Mouse (Mus musculus) stomach, embryonic 15.5 days (tissue): ENCODE measurements around the gene Art1. TPM values are rescaled to one million over a fixed set of nuclear protein-coding genes. Genes with fewer than 3 reads are reported as not detected.

ENCODE experiments used
- ATAC-seq: fragments of 200-750 bp; cut with Nextera tagmentation; 2 replicates; pipeline ENCODE4 v1.8.0; 2017; ENCODE audit warnings: low read depth, moderate number of reproducible peaks, moderate TSS enrichment; ENCODE audit not compliant: insufficient read depth, low FRiP score
- H3K27ac ChIP-seq: fragments of 300-500 bp; sonication (generic); 2 replicates; pipeline ENCODE4 v1.5.1; 2015; ENCODE audit warnings: mild to moderate bottlenecking, inconsistent platforms
- H3K27me3 ChIP-seq: fragments of 300-500 bp; sonication (generic); replicated peaks from 2 replicates; pipeline ENCODE4 v1.6.1; 2015; ENCODE audit warnings: inconsistent platforms
- H3K36me3 ChIP-seq: fragments of 300-500 bp; sonication (generic); 2 replicates; pipeline ENCODE4 v1.6.1; 2015; ENCODE audit warnings: inconsistent platforms
- H3K4me1 ChIP-seq: fragments of 300-500 bp; sonication (generic); 2 replicates; pipeline ENCODE4 v1.6.1; 2015; ENCODE audit warnings: inconsistent platforms
- H3K4me2 ChIP-seq: fragments of 300-500 bp; sonication (generic); 2 replicates; pipeline ENCODE4 v1.6.1; 2015; ENCODE audit warnings: mild to moderate bottlenecking, inconsistent platforms
- H3K4me3 ChIP-seq: fragments of 300-500 bp; sonication (generic); replicated peaks from 2 replicates; pipeline ENCODE4 v1.5.1; 2015; ENCODE audit warnings: inconsistent platforms
- H3K9ac ChIP-seq: fragments of 300-500 bp; sonication (generic); 2 replicates; pipeline ENCODE4 v1.6.1; 2015; ENCODE audit warnings: inconsistent platforms
- H3K9me3 ChIP-seq: fragments of 300-500 bp; sonication (generic); 2 replicates; pipeline ENCODE4 v1.6.1; 2016; ENCODE audit warnings: inconsistent platforms
- WGBS: fragments of 180-500 bp; shearing (Covaris S2); methylation state at CpG from one replicate; pipeline ENCODE4 v1.1.7; 2015; 5-methylcytosine and 5-hydroxymethylcytosine counted together
- polyA plus RNA-seq: library from polyadenylated mRNA; unstranded; fragments of >200 nt; fragmentation: Nextera tagmentation; extraction: Ambion mirVana; gene quantifications from 2 replicates; pipeline ENCODE4 v1.2.1, GENCODE M21; 2015

The Art1 gene
- polyA plus RNA-seq, result 0.48 and 1.2 TPM in 2 replicates

DNA sequence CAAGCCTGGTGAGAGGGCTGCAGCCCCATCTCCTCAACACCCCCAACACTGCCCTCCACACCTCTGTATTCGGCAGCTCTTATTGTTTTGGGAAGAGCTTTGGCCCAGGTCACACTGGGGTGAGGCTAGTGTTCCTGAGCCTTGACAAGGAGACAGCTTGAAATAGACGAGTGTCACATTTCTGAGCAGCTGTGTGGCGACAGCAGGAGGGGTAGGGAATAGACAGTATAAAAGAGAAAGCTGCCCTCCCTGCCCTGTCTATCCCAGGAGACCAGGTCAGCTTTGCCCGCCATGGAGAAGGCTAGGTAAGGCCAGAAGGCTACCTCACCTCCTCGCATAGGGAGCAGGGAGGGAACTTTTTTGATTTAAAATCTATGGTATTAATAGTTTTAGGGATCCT is at the start of gene Art1:
Gene Art1 (plus strand): TSS at position 257 of the 400 bp plus-strand sequence.
- no peak within 1 kb of the TSS for H3K4me2 ChIP-seq

GRCm38 (mm10) chr7:102061353-102061752 is 40.2 kb upstream of the Art1 start:
- Histone ChIP-seq H3K27me3 (no peaks in the 10 kb centered on the region), H3K27ac (no peak overlapping the region), H3K4me2 (no peak overlapping the region), H3K9me3 (no peaks in the 10 kb centered on the region), H3K4me3 (no peak overlapping the region), H3K4me1 (peaks cover 15% of the 10 kb centered on the region; the same call in 1 of the 2 replicates), H3K36me3 (0 out of 2 replicates have a peak, but pooled peaks cover 14% of the 10 kb centered on the region), H3K9ac (no peak overlapping the region)
- 77% methylated on average over 3 of the region's 3 CpGs for WGBS
- no peak for ATAC-seq

More for the DNA sequence above, at the start of gene Art1:
- H3K36me3 ChIP-seq, result no peaks in the 10 kb centered on the region
- ATAC-seq, result no peak
- H3K4me1 ChIP-seq, result peaks cover 8% of the 10 kb centered on the region; the same call in 1 of the 2 replicates
- H3K4me3 ChIP-seq, result no peak within 1 kb of the TSS
- no peak within 1 kb of the TSS for H3K27ac ChIP-seq
- no peaks in the 10 kb centered on the region for H3K9me3 ChIP-seq
- no peaks in the 10 kb centered on the region for H3K27me3 ChIP-seq
- whole genome bisulfite sequencing, result 58% methylated on average over 5 of the region's 5 CpGs
- no peak within 1 kb of the TSS for H3K9ac ChIP-seq

- no peak overlapping the region for H3K4me3 ChIP-seq
- WGBS, result 73% methylated on average over 1 of the region's 1 CpGs
- ATAC-seq, result no peak
- no peak overlapping the region for H3K4me2 ChIP-seq
- 0 out of 2 replicates have a peak, but pooled peaks cover 10% of the 10 kb centered on the region for H3K36me3 ChIP-seq
- H3K9me3 ChIP-seq, result no peaks in the 10 kb centered on the region
- no peak overlapping the region for H3K9ac ChIP-seq
- no peaks in the 10 kb centered on the region for H3K27me3 ChIP-seq
- no peak overlapping the region for H3K27ac ChIP-seq
- peaks cover 18% of the 10 kb centered on the region; the same call in 1 of the 2 replicates for H3K4me1 ChIP-seq
These were observed 39.3 kb upstream of the Art1 start for GRCm38 (mm10) chr7:102062203-102062602.

DNA sequence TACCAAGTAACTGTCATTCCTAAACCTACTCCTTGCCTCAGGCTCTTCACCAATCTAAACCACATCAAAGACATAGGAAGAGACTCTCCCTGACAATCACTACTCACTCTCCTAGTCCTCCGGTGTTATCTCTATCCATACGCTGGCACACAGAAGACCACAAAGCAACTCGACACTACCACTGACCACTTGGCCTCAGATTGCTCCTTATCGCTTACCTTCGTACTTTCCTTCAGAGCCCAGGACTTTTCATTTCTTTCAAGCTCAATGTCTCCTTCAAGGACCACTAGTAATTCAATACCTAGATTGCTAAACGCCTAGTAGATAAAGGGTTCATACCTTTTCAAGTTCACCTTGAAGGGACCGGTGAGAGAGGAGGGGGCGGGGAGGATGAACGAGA is 37.7 kb upstream of the Art1 start:
- H3K4me3 ChIP-seq, result peak overlapping the region; percentile 75
- H3K27me3 ChIP-seq, result no peaks in the 10 kb centered on the region
- WGBS, result 70% methylated on average over 9 of the region's 9 CpGs

GRCm38 (mm10) chr7:102064655-102065045 is 36.9 kb upstream of the Art1 start:
- Histone ChIP-seq H3K27ac (peak overlapping the region; percentile 74), H3K9ac (peak overlapping the region; percentile 54), H3K36me3 (no peaks in the 10 kb centered on the region; the same call in 1 of the 2 replicates), H3K4me2 (peak overlapping the region; percentile 60), H3K4me3 (peak overlapping the region; percentile 75), H3K27me3 (no peaks in the 10 kb centered on the region), H3K4me1 (peaks cover 18% of the 10 kb centered on the region; the same call in 1 of the 2 replicates), H3K9me3 (no peaks in the 10 kb centered on the region)
- WGBS, result under 1% methylated on average over 9 of the region's 9 CpGs
- ATAC-seq, result 0 out of 2 replicates have a peak, but pooled peaks have one; percentile 18

More for the DNA sequence above, 37.7 kb upstream of the Art1 start:
- Histone ChIP-seq H3K9me3 (no peaks in the 10 kb centered on the region), H3K36me3 (0 out of 2 replicates have a peak, but pooled peaks cover 3% of the 10 kb centered on the region), H3K4me1 (peaks cover 18% of the 10 kb centered on the region; the same call in 1 of the 2 replicates), H3K4me2 (peak overlapping the region; percentile 60), H3K27ac (no peak overlapping the region), H3K9ac (no peak overlapping the region)
- no peak for ATAC-seq

DNA sequence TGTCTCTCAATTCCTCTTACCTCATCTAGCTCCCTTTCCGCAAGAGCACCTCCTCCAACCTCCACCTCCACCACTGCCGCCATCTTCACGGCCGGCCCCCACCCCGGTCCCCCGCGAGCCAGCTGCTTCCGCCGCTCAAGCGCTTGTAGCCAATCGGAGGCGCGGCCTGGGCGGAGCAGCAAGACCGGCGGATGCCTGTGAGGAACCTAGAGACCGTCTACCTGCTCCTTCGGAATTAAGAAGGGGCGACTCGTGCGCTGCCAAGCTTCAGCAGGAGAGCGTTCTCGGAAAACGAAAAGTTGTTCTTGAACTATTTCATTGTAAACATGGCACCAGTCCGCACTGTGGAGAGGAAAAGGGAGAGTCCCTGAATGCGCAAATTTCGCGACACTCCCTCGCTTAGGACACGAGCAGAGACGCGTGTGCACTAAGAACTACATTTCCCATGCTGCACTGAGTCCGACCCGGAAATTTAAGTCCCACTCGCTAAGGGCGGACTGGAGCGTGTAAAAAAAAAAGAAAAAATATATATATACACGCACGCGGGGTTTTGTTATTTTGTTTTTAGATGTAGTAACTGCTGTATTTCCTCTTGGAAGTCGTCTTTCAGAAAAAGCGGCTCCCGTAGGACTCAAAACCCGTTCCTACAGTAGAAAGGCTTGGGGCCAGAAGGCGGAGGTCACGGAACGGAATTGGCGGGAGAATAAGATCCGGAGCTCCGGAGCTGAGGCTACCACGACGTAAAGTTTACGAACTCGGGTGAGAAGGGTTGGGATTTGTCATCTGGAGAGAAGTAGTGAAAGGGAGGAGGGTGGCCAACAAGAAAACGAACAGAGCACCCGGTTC is 36.3 kb upstream of the Art1 start, which contains the start of the genes Rnf121, Xndc1 and Xntrpc:
Gene Rnf121 (minus strand): TSS at position 424 of the 846 bp plus-strand sequence.
Gene Xndc1 (plus strand): TSS at position 466 of the 846 bp plus-strand sequence.
Gene Xntrpc (plus strand): TSS at position 668 of the 846 bp plus-strand sequence.
- peak within 1 kb of the TSS; percentile 54 for H3K9ac ChIP-seq
- H3K4me1 ChIP-seq, result peaks cover 18% of the 10 kb centered on the region; the same call in 1 of the 2 replicates
- peak within 1 kb of the TSS; percentile 60 for H3K4me2 ChIP-seq
- no peaks in the 10 kb centered on the region; the same call in 1 of the 2 replicates for H3K36me3 ChIP-seq
- H3K27ac ChIP-seq, result peak within 1 kb of the TSS; percentile 74
- WGBS, result under 1% methylated on average over 56 of the region's 56 CpGs
- ATAC-seq, result peak; percentile 98
- H3K4me3 ChIP-seq, result peak within 1 kb of the TSS; percentile 75
- H3K27me3 ChIP-seq, result no peaks in the 10 kb centered on the region
- no peaks in the 10 kb centered on the region for H3K9me3 ChIP-seq

- WGBS, result 63% methylated on average over 6 of the region's 6 CpGs
These were observed 35.2 kb upstream of the Art1 start for GRCm38 (mm10) chr7:102066363-102066762.

GRCm38 (mm10) chr7:102076714-102077296 is 24.7 kb upstream of the Art1 start:
- H3K9ac ChIP-seq, result no peak overlapping the region
- no peaks in the 10 kb centered on the region for H3K27me3 ChIP-seq
- no peak overlapping the region for H3K4me2 ChIP-seq
- no peak overlapping the region for H3K4me3 ChIP-seq
- H3K9me3 ChIP-seq, result no peaks in the 10 kb centered on the region
- 78% methylated on average over 7 of the region's 7 CpGs for WGBS
- no peaks in the 10 kb centered on the region for H3K4me1 ChIP-seq
- no peak overlapping the region for H3K27ac ChIP-seq
- no peak for ATAC-seq
- peaks cover 67% of the 10 kb centered on the region for H3K36me3 ChIP-seq

More at GRCm38 (mm10) chr7:102066363-102066762, 35.2 kb upstream of the Art1 start:
- H3K4me3 ChIP-seq, result peak overlapping the region; percentile 75
- H3K9me3 ChIP-seq, result no peaks in the 10 kb centered on the region
- H3K9ac ChIP-seq, result peak overlapping the region; percentile 45
- peaks cover 18% of the 10 kb centered on the region; the same call in 1 of the 2 replicates for H3K4me1 ChIP-seq
- peak overlapping the region; percentile 60 for H3K4me2 ChIP-seq
- peak overlapping the region; percentile 74; the same call in 1 of the 2 replicates for H3K27ac ChIP-seq
- H3K27me3 ChIP-seq, result no peaks in the 10 kb centered on the region
- ATAC-seq, result no peak
- H3K36me3 ChIP-seq, result peaks cover 3% of the 10 kb centered on the region; the same call in 1 of the 2 replicates

- ATAC-seq, result no peak
- Histone ChIP-seq H3K36me3 (peaks cover 62% of the 10 kb centered on the region), H3K4me3 (no peak overlapping the region), H3K27me3 (no peaks in the 10 kb centered on the region), H3K9ac (no peak overlapping the region), H3K9me3 (no peaks in the 10 kb centered on the region), H3K4me1 (no peaks in the 10 kb centered on the region), H3K4me2 (no peak overlapping the region), H3K27ac (no peak overlapping the region)
- WGBS, result 72% methylated on average over 7 of the region's 7 CpGs
These were observed 23.0 kb upstream of the Art1 start for GRCm38 (mm10) chr7:102078517-102078916.

DNA sequence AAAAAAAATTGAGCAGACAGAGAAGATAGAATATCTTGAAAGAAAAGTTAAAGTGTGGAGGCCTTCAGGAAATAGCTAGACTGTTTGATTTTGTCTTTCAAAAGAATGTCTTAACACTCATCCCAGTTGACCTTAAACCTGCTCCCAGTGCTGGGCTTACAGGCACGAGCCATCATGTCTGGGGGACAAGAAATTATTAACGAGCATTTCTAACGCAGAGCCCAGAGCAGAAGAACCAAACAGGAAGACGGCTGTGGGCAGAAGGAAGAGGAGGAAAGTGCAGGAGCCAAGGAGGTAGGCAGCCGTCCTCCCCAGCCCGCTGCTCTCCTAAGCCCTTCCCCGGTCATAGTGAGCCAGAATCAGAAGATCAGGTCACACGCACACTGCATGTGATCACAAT is 21.2 kb upstream of the Art1 start:
- WGBS, result 86% methylated on average over 8 of the region's 8 CpGs
- H3K4me2 ChIP-seq, result no peak overlapping the region
- no peak for ATAC-seq
- no peaks in the 10 kb centered on the region for H3K4me1 ChIP-seq
- peaks cover 48% of the 10 kb centered on the region for H3K36me3 ChIP-seq
- H3K9ac ChIP-seq, result no peak overlapping the region
- no peak overlapping the region for H3K27ac ChIP-seq
- H3K9me3 ChIP-seq, result no peaks in the 10 kb centered on the region
- no peak overlapping the region for H3K4me3 ChIP-seq
- H3K27me3 ChIP-seq, result no peaks in the 10 kb centered on the region

- Histone ChIP-seq H3K9ac (no peak overlapping the region), H3K9me3 (no peaks in the 10 kb centered on the region), H3K4me3 (no peak overlapping the region), H3K27ac (no peak overlapping the region), H3K4me1 (no peaks in the 10 kb centered on the region), H3K36me3 (peaks cover 39% of the 10 kb centered on the region), H3K4me2 (no peak overlapping the region), H3K27me3 (no peaks in the 10 kb centered on the region)
- no peak for ATAC-seq
- 87% methylated on average over 5 of the region's 5 CpGs for WGBS
These were observed 19.8 kb upstream of the Art1 start for GRCm38 (mm10) chr7:102081784-102082183.
